Mouse (Mus musculus) embryonic facial prominence, embryonic 14.5 days (tissue): ENCODE data around the gene Rex1bd. TPM values are rescaled to one million over a fixed set of nuclear protein-coding genes. Genes with fewer than 3 reads are reported as not detected.

Experiments
- ATAC-seq: fragments of 200-750 bp; cut with Nextera tagmentation; 2 replicates; pipeline ENCODE4 v1.8.0; 2017; ENCODE audit warnings: low read depth, moderate number of reproducible peaks, moderate TSS enrichment
- DNase-seq: peaks from one replicate; pipeline ENCODE4 v3.0.0-alpha.2; 2015; ENCODE audit warnings: low spot score
- H3K27ac ChIP-seq: fragments of 300-500 bp; sonication (generic); replicated peaks from 2 replicates; pipeline ENCODE4 v1.5.1; 2014; ENCODE audit warnings: low read depth, mild to moderate bottlenecking, low read length, moderate library complexity
- H3K27me3 ChIP-seq: fragments of 300-500 bp; sonication (generic); replicated peaks from 2 replicates; pipeline ENCODE4 v1.6.1; 2014; ENCODE audit warnings: low read length; ENCODE audit not compliant: control insufficient read depth, insufficient read depth
- H3K36me3 ChIP-seq: fragments of 300-500 bp; sonication (generic); 2 replicates; pipeline ENCODE4 v1.6.1; 2014; ENCODE audit warnings: low read length, mixed read lengths; ENCODE audit not compliant: control insufficient read depth, insufficient read depth
- H3K4me1 ChIP-seq: fragments of 300-500 bp; sonication (generic); 2 replicates; pipeline ENCODE4 v1.6.1; 2014; ENCODE audit warnings: antibody characterized with exemption, low read length; ENCODE audit not compliant: control insufficient read depth, insufficient read depth
- H3K4me2 ChIP-seq: fragments of 300-500 bp; sonication (generic); 2 replicates; pipeline ENCODE4 v1.6.1; 2014; ENCODE audit warnings: low read depth, mild to moderate bottlenecking, low read length, moderate library complexity, mixed read lengths
- H3K4me3 ChIP-seq: fragments of 300-500 bp; sonication (generic); 2 replicates; pipeline ENCODE4 v1.5.1; 2014; ENCODE audit warnings: low read depth, mild to moderate bottlenecking, low read length
- H3K9ac ChIP-seq: fragments of 300-500 bp; sonication (generic); 2 replicates; pipeline ENCODE4 v1.6.1; 2014; ENCODE audit warnings: low read depth, mild to moderate bottlenecking, low read length, moderate library complexity, mixed read lengths
- H3K9me3 ChIP-seq: fragments of 300-500 bp; sonication (generic); 2 replicates; pipeline ENCODE4 v1.6.1; 2016; ENCODE audit warnings: low read length; ENCODE audit not compliant: control insufficient read depth
- WGBS: fragments of 180-500 bp; shearing (Covaris S2); extraction: QIAGEN DNeasy Blood & Tissue Kit; methylation state at CpG from one replicate; pipeline ENCODE4 v1.1.7; 2014; 5-methylcytosine and 5-hydroxymethylcytosine counted together
- polyA plus RNA-seq: library from polyadenylated mRNA; unstranded; fragments of >200 nt; fragmentation: Nextera tagmentation; extraction: Ambion mirVana; gene quantifications from 2 replicates; pipeline ENCODE4 v1.2.1, GENCODE M21; 2014

Rex1bd gene
- 144 and 148 TPM in 2 replicates for polyA plus RNA-seq

- Histone ChIP-seq H3K4me3 (peak within 1 kb of the TSS; percentile 59), H3K27me3 (peaks cover 19% of the 10 kb centered on the region), H3K4me1 (peaks cover 35% of the 10 kb centered on the region), H3K4me2 (peak within 1 kb of the TSS; percentile 63), H3K9me3 (no peaks in the 10 kb centered on the region), H3K36me3 (peaks cover 30% of the 10 kb centered on the region), H3K9ac (peak within 1 kb of the TSS; percentile 81), H3K27ac (peak within 1 kb of the TSS; percentile 87)
- ATAC-seq (peak; percentile 86), DNase-seq (peak; percentile 97)
- WGBS: 2% methylated on average over 31 of the region's 40 CpGs
Observed at GRCm38 (mm10) chr8:70506328-70507026, at the start of gene Rex1bd. Gene Rex1bd, minus strand, starts transcription at chr8:70506752.

- Histone ChIP-seq H3K27me3 (no peaks in the 10 kb centered on the region), H3K4me3 (no peak overlapping the region), H3K4me1 (no peaks in the 10 kb centered on the region), H3K27ac (no peak overlapping the region), H3K9ac (no peak overlapping the region), H3K36me3 (no peaks in the 10 kb centered on the region; the same call in 1 of the 2 replicates), H3K4me2 (no peak overlapping the region), H3K9me3 (no peaks in the 10 kb centered on the region)
- DNase-seq (no peak), ATAC-seq (no peak)
- WGBS: 94% methylated on average over 4 of the region's 4 CpGs
Observed at GRCm38 (mm10) chr8:70555079-70555747, 48.7 kb upstream of the Rex1bd start.

- Histone ChIP-seq H3K27me3 (no peaks in the 10 kb centered on the region), H3K9ac (no peak overlapping the region), H3K27ac (no peak overlapping the region), H3K4me2 (no peak overlapping the region), H3K4me1 (no peaks in the 10 kb centered on the region), H3K4me3 (no peak overlapping the region), H3K9me3 (no peaks in the 10 kb centered on the region), H3K36me3 (no peaks in the 10 kb centered on the region; the same call in 1 of the 2 replicates)
- no peak for ATAC-seq
- no peak for DNase-seq
Observed at GRCm38 (mm10) chr8:70553740-70554139, 47.2 kb upstream of the Rex1bd start.

- Histone ChIP-seq H3K27me3 (no peaks in the 10 kb centered on the region), H3K9me3 (no peaks in the 10 kb centered on the region), H3K4me1 (no peaks in the 10 kb centered on the region), H3K9ac (no peak overlapping the region), H3K27ac (no peak overlapping the region), H3K36me3 (no peaks in the 10 kb centered on the region; the same call in 1 of the 2 replicates), H3K4me3 (no peak overlapping the region), H3K4me2 (no peak overlapping the region)
- 56% methylated on average over 1 of the region's 1 CpGs for WGBS
- DNase-seq (no peak), ATAC-seq (no peak)
Observed at GRCm38 (mm10) chr8:70552836-70553235, 46.3 kb upstream of the Rex1bd start.

GRCm38 (mm10) chr8:70551558-70552161 lies 45.1 kb upstream of the Rex1bd start:
- no peaks in the 10 kb centered on the region for H3K9me3 ChIP-seq
- no peak overlapping the region for H3K27ac ChIP-seq
- ATAC-seq: no peak
- no peaks in the 10 kb centered on the region; the same call in 1 of the 2 replicates for H3K36me3 ChIP-seq
- H3K4me2 ChIP-seq: no peak overlapping the region
- no peak for DNase-seq
- WGBS: 69% methylated on average over 3 of the region's 3 CpGs
- no peaks in the 10 kb centered on the region for H3K4me1 ChIP-seq
- H3K9ac ChIP-seq: no peak overlapping the region
- H3K4me3 ChIP-seq: no peak overlapping the region
- H3K27me3 ChIP-seq: no peaks in the 10 kb centered on the region

- Histone ChIP-seq H3K9me3 (no peaks in the 10 kb centered on the region), H3K36me3 (no peaks in the 10 kb centered on the region), H3K4me1 (no peaks in the 10 kb centered on the region), H3K27me3 (no peaks in the 10 kb centered on the region), H3K27ac (no peak overlapping the region), H3K9ac (no peak overlapping the region), H3K4me2 (no peak overlapping the region), H3K4me3 (no peak overlapping the region)
- WGBS: 91% methylated on average over 10 of the region's 10 CpGs
- DNase-seq (no peak), ATAC-seq (no peak)
Observed at GRCm38 (mm10) chr8:70549412-70550184, 43.0 kb upstream of the Rex1bd start.

- Histone ChIP-seq H3K4me1 (no peaks in the 10 kb centered on the region), H3K36me3 (no peaks in the 10 kb centered on the region), H3K4me2 (no peak overlapping the region), H3K27ac (no peak overlapping the region), H3K9ac (no peak overlapping the region), H3K27me3 (no peaks in the 10 kb centered on the region), H3K4me3 (no peak overlapping the region), H3K9me3 (no peaks in the 10 kb centered on the region)
- 89% methylated on average over 6 of the region's 6 CpGs for WGBS
- ATAC-seq (no peak), DNase-seq (no peak)
Observed at GRCm38 (mm10) chr8:70547762-70548161, 41.2 kb upstream of the Rex1bd start.

GRCm38 (mm10) chr8:70546412-70546811 lies 39.9 kb upstream of the Rex1bd start:
- ATAC-seq (no peak), DNase-seq (no peak)
- Histone ChIP-seq H3K9me3 (no peaks in the 10 kb centered on the region), H3K27ac (no peak overlapping the region), H3K9ac (no peak overlapping the region), H3K4me3 (no peak overlapping the region), H3K36me3 (no peaks in the 10 kb centered on the region), H3K4me1 (peaks cover 2% of the 10 kb centered on the region; the same call in 1 of the 2 replicates), H3K4me2 (no peak overlapping the region), H3K27me3 (no peaks in the 10 kb centered on the region)
- 84% methylated on average over 4 of the region's 4 CpGs for WGBS
